Mouse (Mus musculus): ENCODE measurements at regions not wholly inside any gene's neighbourhood (a gene's known extent, or its start where the extent isn't known, plus 50 kb on each side); places are given as distances from the start of the nearest gene placed in this dataset.

GRCm38 (mm10) chr5:43133672-43134071 is 99.3 kb upstream of the Cpeb2 start:
- 85% methylated on average over 3 of the region's 3 CpGs for WGBS
- Histone ChIP-seq H3K4me1 (replicated peaks) (no peaks in the 10 kb centered on the region), H3K27ac (no peak overlapping the region), H3K4me3 (no peak overlapping the region), H3K9me3 (no peaks in the 10 kb centered on the region), H3K36me3 (no peaks in the 10 kb centered on the region), H3K27me3 (ENCODE audit: insufficient read depth, poor library complexity, severe bottlenecking) (no peaks in the 10 kb centered on the region)
- no peak for DNase-seq (ENCODE audit: low spot score)

GRCm38 (mm10) chr5:43136142-43136541 is 96.8 kb upstream of the Cpeb2 start:
- H3K27ac ChIP-seq = no peak overlapping the region
- 87% methylated on average over 4 of the region's 4 CpGs for WGBS

GRCm38 (mm10) chr5:43137777-43138176 is 95.2 kb upstream of the Cpeb2 start:
- H3K27ac ChIP-seq = no peak overlapping the region
- H3K27me3 ChIP-seq (ENCODE audit: insufficient read depth, poor library complexity, severe bottlenecking) = no peaks in the 10 kb centered on the region
- no peaks in the 10 kb centered on the region for H3K4me1 ChIP-seq (replicated peaks)
- H3K36me3 ChIP-seq = no peaks in the 10 kb centered on the region
- H3K4me3 ChIP-seq = no peak overlapping the region
- WGBS = 83% methylated on average over 5 of the region's 5 CpGs
- no peaks in the 10 kb centered on the region for H3K9me3 ChIP-seq
- DNase-seq (ENCODE audit: low spot score) = no peak

More at GRCm38 (mm10) chr5:43136142-43136541, 96.8 kb upstream of the Cpeb2 start:
- no peaks in the 10 kb centered on the region for H3K27me3 ChIP-seq (ENCODE audit: insufficient read depth, poor library complexity, severe bottlenecking)
- no peaks in the 10 kb centered on the region for H3K9me3 ChIP-seq
- no peak for DNase-seq (ENCODE audit: low spot score)
- no peak overlapping the region for H3K4me3 ChIP-seq
- H3K4me1 ChIP-seq (replicated peaks) = no peaks in the 10 kb centered on the region
- H3K36me3 ChIP-seq = no peaks in the 10 kb centered on the region

GRCm38 (mm10) chr5:43138931-43139486 is 94.0 kb upstream of the Cpeb2 start:
- 92% methylated on average over 4 of the region's 4 CpGs for WGBS
- DNase-seq (ENCODE audit: low spot score) = no peak
- H3K9me3 ChIP-seq = no peaks in the 10 kb centered on the region
- no peaks in the 10 kb centered on the region for H3K27me3 ChIP-seq (ENCODE audit: insufficient read depth, poor library complexity, severe bottlenecking)
- no peaks in the 10 kb centered on the region for H3K36me3 ChIP-seq
- H3K4me1 ChIP-seq (replicated peaks) = no peaks in the 10 kb centered on the region
- H3K4me3 ChIP-seq = no peak overlapping the region
- no peak overlapping the region for H3K27ac ChIP-seq

GRCm38 (mm10) chr5:43139813-43140212 is 93.2 kb upstream of the Cpeb2 start:
- H3K4me1 ChIP-seq (replicated peaks) = no peaks in the 10 kb centered on the region
- no peaks in the 10 kb centered on the region for H3K36me3 ChIP-seq
- H3K9me3 ChIP-seq = no peaks in the 10 kb centered on the region
- no peak overlapping the region for H3K27ac ChIP-seq
- no peak for DNase-seq (ENCODE audit: low spot score)
- 79% methylated on average over 1 of the region's 1 CpGs for WGBS
- H3K4me3 ChIP-seq = no peak overlapping the region
- no peaks in the 10 kb centered on the region for H3K27me3 ChIP-seq (ENCODE audit: insufficient read depth, poor library complexity, severe bottlenecking)

- no peaks in the 10 kb centered on the region for H3K36me3 ChIP-seq
- no peaks in the 10 kb centered on the region for H3K27me3 ChIP-seq (ENCODE audit: insufficient read depth, poor library complexity, severe bottlenecking)
- WGBS = 85% methylated on average over 6 of the region's 6 CpGs
- H3K4me3 ChIP-seq = no peak overlapping the region
- H3K9me3 ChIP-seq = no peaks in the 10 kb centered on the region
- H3K4me1 ChIP-seq (replicated peaks) = peaks cover 5% of the 10 kb centered on the region
- no peak overlapping the region for H3K27ac ChIP-seq
- no peak for DNase-seq (ENCODE audit: low spot score)
Measured at GRCm38 (mm10) chr5:43145939-43146338, 87.0 kb upstream of the Cpeb2 start.

GRCm38 (mm10) chr5:43146928-43147327 is 86.0 kb upstream of the Cpeb2 start:
- no peaks in the 10 kb centered on the region for H3K36me3 ChIP-seq
- no peak overlapping the region for H3K27ac ChIP-seq
- no peak overlapping the region for H3K4me3 ChIP-seq
- no peaks in the 10 kb centered on the region for H3K9me3 ChIP-seq
- H3K4me1 ChIP-seq (replicated peaks) = peaks cover 5% of the 10 kb centered on the region
- no peaks in the 10 kb centered on the region for H3K27me3 ChIP-seq (ENCODE audit: insufficient read depth, poor library complexity, severe bottlenecking)
- WGBS = 91% methylated on average over 2 of the region's 2 CpGs
- no peak for DNase-seq (ENCODE audit: low spot score)

GRCm38 (mm10) chr5:43148486-43148885 is 84.5 kb upstream of the Cpeb2 start:
- no peak overlapping the region for H3K27ac ChIP-seq
- WGBS = 65% methylated on average over 9 of the region's 9 CpGs
- no peaks in the 10 kb centered on the region for H3K27me3 ChIP-seq (ENCODE audit: insufficient read depth, poor library complexity, severe bottlenecking)
- no peak for DNase-seq (ENCODE audit: low spot score)
- peaks cover 5% of the 10 kb centered on the region for H3K4me1 ChIP-seq (replicated peaks)
- H3K36me3 ChIP-seq = no peaks in the 10 kb centered on the region
- H3K9me3 ChIP-seq = no peaks in the 10 kb centered on the region
- H3K4me3 ChIP-seq = no peak overlapping the region

- H3K27ac ChIP-seq = no peak overlapping the region
- no peak overlapping the region for H3K4me3 ChIP-seq
- WGBS = 41% methylated on average over 4 of the region's 4 CpGs
- H3K4me1 ChIP-seq (replicated peaks) = peaks cover 5% of the 10 kb centered on the region
- DNase-seq (ENCODE audit: low spot score) = peak; percentile 15
- H3K36me3 ChIP-seq = no peaks in the 10 kb centered on the region
- H3K27me3 ChIP-seq (ENCODE audit: insufficient read depth, poor library complexity, severe bottlenecking) = no peaks in the 10 kb centered on the region
- H3K9me3 ChIP-seq = no peaks in the 10 kb centered on the region
Measured at GRCm38 (mm10) chr5:43149559-43149958, 83.4 kb upstream of the Cpeb2 start.

GRCm38 (mm10) chr5:43151099-43151774 is 81.7 kb upstream of the Cpeb2 start:
- H3K27me3 ChIP-seq (ENCODE audit: insufficient read depth, poor library complexity, severe bottlenecking) = no peaks in the 10 kb centered on the region
- H3K27ac ChIP-seq = no peak overlapping the region
- 70% methylated on average over 3 of the region's 3 CpGs for WGBS
- no peaks in the 10 kb centered on the region for H3K9me3 ChIP-seq
- no peak overlapping the region for H3K4me3 ChIP-seq
- peaks cover 5% of the 10 kb centered on the region for H3K4me1 ChIP-seq (replicated peaks)
- H3K36me3 ChIP-seq = no peaks in the 10 kb centered on the region
- DNase-seq (ENCODE audit: low spot score) = no peak

- H3K4me3 ChIP-seq = no peak overlapping the region
- H3K9me3 ChIP-seq = no peaks in the 10 kb centered on the region
- H3K27ac ChIP-seq = no peak overlapping the region
- 38% methylated on average over 8 of the region's 8 CpGs for WGBS
- peaks cover 5% of the 10 kb centered on the region for H3K4me1 ChIP-seq (replicated peaks)
- no peaks in the 10 kb centered on the region for H3K36me3 ChIP-seq
- no peak for DNase-seq (ENCODE audit: low spot score)
- no peaks in the 10 kb centered on the region for H3K27me3 ChIP-seq (ENCODE audit: insufficient read depth, poor library complexity, severe bottlenecking)
Measured at GRCm38 (mm10) chr5:43152119-43152611, 80.8 kb upstream of the Cpeb2 start.

GRCm38 (mm10) chr5:43152881-43153280 is 80.1 kb upstream of the Cpeb2 start:
- H3K27ac ChIP-seq = no peak overlapping the region
- H3K36me3 ChIP-seq = no peaks in the 10 kb centered on the region
- no peak for DNase-seq (ENCODE audit: low spot score)
- no peaks in the 10 kb centered on the region for H3K27me3 ChIP-seq (ENCODE audit: insufficient read depth, poor library complexity, severe bottlenecking)
- H3K4me1 ChIP-seq (replicated peaks) = peaks cover 5% of the 10 kb centered on the region
- no peaks in the 10 kb centered on the region for H3K9me3 ChIP-seq
- no peak overlapping the region for H3K4me3 ChIP-seq
- WGBS = 77% methylated on average over 1 of the region's 1 CpGs

- Histone ChIP-seq H3K4me3 (no peak overlapping the region), H3K4me1 (replicated peaks) (no peaks in the 10 kb centered on the region), H3K36me3 (no peaks in the 10 kb centered on the region), H3K27me3 (ENCODE audit: insufficient read depth, poor library complexity, severe bottlenecking) (no peaks in the 10 kb centered on the region), H3K27ac (no peak overlapping the region), H3K9me3 (no peaks in the 10 kb centered on the region)
- DNase-seq (ENCODE audit: low spot score) = no peak
- WGBS = 83% methylated on average over 3 of the region's 3 CpGs
Measured at GRCm38 (mm10) chr5:43156771-43157170, 76.2 kb upstream of the Cpeb2 start.

Data from hindbrain, embryonic 10.5 days (tissue).